Mouse (Mus musculus): ENCODE results near the gene Spty2d1. TPM values are rescaled to one million over a fixed set of nuclear protein-coding genes. Genes with fewer than 3 reads are reported as not detected.
"Not testable (repeated sequence)": the region's sequence is repeated elsewhere in the genome, so short reads cannot be mapped to it uniquely, and the experiment has no call there.

Spty2d1 gene
- 10 to 100 TPM; 10.6 to 11.0 TPM for total RNA-seq (2021)
- long read RNA-seq, experiment 1, full-length matches to known transcripts: 3 of 3 reads
- long read RNA-seq, experiment 1, partial matches to known transcripts: 0 of 3 reads
- long read RNA-seq, experiment 1, other reads (novel, unspliced or antisense): 0 of 3 reads
- long read RNA-seq, experiment 2, full-length matches to known transcripts: 1 of 3 reads
- long read RNA-seq, experiment 2, partial matches to known transcripts: 1 of 3 reads
- long read RNA-seq, experiment 2, other reads (novel, unspliced or antisense): 1 of 3 reads

GRCm38 (mm10) chr7:47008168-47008993 is at the start of gene Spty2d1:
Spty2d1 (minus strand) TSS chr7:47008411.
- DNase-seq (ENCODE audit: low spot score in 2 of 2): peak; percentile 99 to 100
- intact Hi-C loops (cut with DNase I): no loop called here

GRCm38 (mm10) chr7:47056273-47056672 is 48.1 kb upstream of the Spty2d1 start:
- intact Hi-C loops (cut with DNase I): no loop called here

GRCm38 (mm10) chr7:47055744-47056143 is 47.5 kb upstream of the Spty2d1 start:
- peak in 1 of 2 experiments; percentile 33 for DNase-seq (ENCODE audit: low spot score in 2 of 2)

More at GRCm38 (mm10) chr7:47056273-47056672, 48.1 kb upstream of the Spty2d1 start:
- no peak for DNase-seq (ENCODE audit: low spot score in 2 of 2)

GRCm38 (mm10) chr7:47054666-47055065 is 46.5 kb upstream of the Spty2d1 start:
- peak in 1 of 2 experiments; percentile 36 for DNase-seq (ENCODE audit: low spot score in 2 of 2)
- intact Hi-C loops (cut with DNase I): no loop called here

More at GRCm38 (mm10) chr7:47055744-47056143, 47.5 kb upstream of the Spty2d1 start:
- intact Hi-C loops (cut with DNase I): no loop called here

- intact Hi-C loops (cut with DNase I): no loop called here
- DNase-seq (ENCODE audit: low spot score in 2 of 2): no peak
Measured at GRCm38 (mm10) chr7:47053287-47053686, 45.1 kb upstream of the Spty2d1 start.

GRCm38 (mm10) chr7:47052276-47052675 is 44.1 kb upstream of the Spty2d1 start:
- DNase-seq (ENCODE audit: low spot score in 2 of 2): peak in 1 of 2 experiments; percentile 43

GRCm38 (mm10) chr7:47051404-47052151 is 43.4 kb upstream of the Spty2d1 start:
- peak; percentile 70 to 82 for DNase-seq (ENCODE audit: low spot score in 2 of 2)
- intact Hi-C loops (cut with DNase I): no loop called here

More at GRCm38 (mm10) chr7:47052276-47052675, 44.1 kb upstream of the Spty2d1 start:
- intact Hi-C loops (cut with DNase I): no loop called here

- peak; percentile 69 to 85 for DNase-seq (ENCODE audit: low spot score in 2 of 2)
- intact Hi-C loops (cut with DNase I): no loop called here
Measured at GRCm38 (mm10) chr7:47050766-47051165, 42.6 kb upstream of the Spty2d1 start.

- peak; percentile 98 for DNase-seq (ENCODE audit: low spot score in 2 of 2)
- intact Hi-C loops (cut with DNase I): no loop called here
Measured at GRCm38 (mm10) chr7:47050366-47050765, 42.2 kb upstream of the Spty2d1 start, which contains the start of gene Tmem86a. Tmem86a (plus strand) TSS chr7:47050601.

GRCm38 (mm10) chr7:47042823-47043490 is 34.7 kb upstream of the Spty2d1 start:
- intact Hi-C loops (cut with DNase I): no loop called here
- no peak for DNase-seq (ENCODE audit: low spot score in 2 of 2)

- intact Hi-C loops (cut with DNase I): no loop called here
- DNase-seq (ENCODE audit: low spot score in 2 of 2): no peak
Measured at GRCm38 (mm10) chr7:47042121-47042520, 33.9 kb upstream of the Spty2d1 start.

- intact Hi-C loops (cut with DNase I): no loop called here
- DNase-seq (ENCODE audit: low spot score in 2 of 2): no peak
Measured at GRCm38 (mm10) chr7:47041706-47042105, 33.5 kb upstream of the Spty2d1 start.

- intact Hi-C loops (cut with DNase I): no loop called here
- no peak for DNase-seq (ENCODE audit: low spot score in 2 of 2)
Measured at GRCm38 (mm10) chr7:47035426-47035825, 27.2 kb upstream of the Spty2d1 start.

GRCm38 (mm10) chr7:47034785-47035384 is 26.7 kb upstream of the Spty2d1 start:
- intact Hi-C loops (cut with DNase I): no loop called here

GRCm38 (mm10) chr7:47031371-47031770 is 23.2 kb upstream of the Spty2d1 start:
- DNase-seq (ENCODE audit: low spot score in 2 of 2): no peak
- intact Hi-C loops (cut with DNase I): no loop called here

More at GRCm38 (mm10) chr7:47034785-47035384, 26.7 kb upstream of the Spty2d1 start:
- DNase-seq (ENCODE audit: low spot score in 2 of 2): no peak

- intact Hi-C loops (cut with DNase I): no loop called here
- DNase-seq (ENCODE audit: low spot score in 2 of 2): no peak
Measured at GRCm38 (mm10) chr7:47030517-47031193, 22.4 kb upstream of the Spty2d1 start.

- intact Hi-C loops (cut with DNase I): no loop called here
- DNase-seq (ENCODE audit: low spot score in 2 of 2): no peak
Measured at GRCm38 (mm10) chr7:47027520-47027919, 19.3 kb upstream of the Spty2d1 start.

GRCm38 (mm10) chr7:47026899-47027298 is 18.7 kb upstream of the Spty2d1 start:
- DNase-seq (ENCODE audit: low spot score in 2 of 2); intact Hi-C loops (cut with DNase I): not testable (repeated sequence)
